Mouse (Mus musculus) bone marrow, adult 2 months (tissue): ENCODE results near the gene Tomm34.

Experiments used
- CTCF ChIP-seq: fragments of 200-500 bp; IDR thresholded peaks from 2 replicates; pipeline ENCODE4 v1.5.1; 2011; ENCODE audit warnings: low read length, control low read depth; ENCODE audit not compliant: control insufficient read depth, insufficient read depth
- POLR2A ChIP-seq: fragments of 200-500 bp; IDR thresholded peaks from 2 replicates; pipeline ENCODE4 v1.6.1; 2011; ENCODE audit warnings: low read depth, mild to moderate bottlenecking, control low read depth, low read length, borderline replicate concordance; ENCODE audit not compliant: control insufficient read depth

DNA sequence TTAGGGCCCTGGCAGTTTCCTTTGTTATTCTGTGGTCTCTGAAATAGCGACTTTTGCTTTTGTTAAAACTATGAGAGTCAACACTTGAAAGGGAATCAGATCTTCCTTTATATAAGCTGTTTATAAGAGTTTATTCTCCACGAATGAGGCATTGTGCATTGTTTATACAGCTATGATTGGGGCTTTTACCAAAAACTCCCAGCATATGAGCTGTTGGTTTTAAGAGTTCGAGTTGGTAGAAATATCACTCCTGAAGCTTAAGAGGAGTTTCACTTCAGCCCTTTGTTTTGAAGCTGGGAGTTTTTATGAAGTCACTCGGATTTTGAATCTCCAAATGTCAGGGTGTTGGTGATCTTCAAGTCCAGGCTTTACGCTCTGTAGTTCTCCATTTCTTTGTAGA is 6.9 kb upstream of the Tomm34 start:
- TF ChIP-seq CTCF = no peak
- no peak for TF ChIP-seq POLR2A
